Mouse (Mus musculus) fat pad, adult 2 months (tissue): ENCODE data around the gene Gucy2e.

ENCODE experiments used
- DNase-seq: peaks from one replicate; pipeline ENCODE4 v3.0.0-alpha.2; 2011; ENCODE audit warnings: low read depth, low spot score; ENCODE audit errors: extremely low read depth

Gene Gucy2e

GRCm38 (mm10) chr11:69236926-69237260, at the start of gene Gucy2e:
Gene Gucy2e (minus strand): TSS chr11:69237036.
- no peak for DNase-seq

DNA sequence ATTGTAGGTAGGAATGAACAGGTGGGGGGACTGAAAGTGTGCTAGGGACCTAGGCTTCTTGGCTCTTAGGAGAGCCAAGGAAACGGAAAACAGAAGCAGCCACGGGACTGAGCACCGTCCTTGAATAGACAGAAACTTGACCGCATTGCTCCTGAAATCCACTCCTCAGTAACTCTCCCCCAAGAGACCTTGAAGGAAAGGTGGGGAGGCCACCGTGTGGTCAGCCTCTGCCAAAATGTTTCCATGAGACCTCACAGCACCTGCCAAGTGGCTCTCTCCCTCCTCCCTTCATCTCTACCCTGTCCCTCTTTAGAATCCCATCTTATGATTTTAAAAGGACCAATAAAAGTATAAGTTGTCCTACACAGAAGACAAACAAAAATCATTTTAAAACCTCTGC, 40.4 kb upstream of the Gucy2e start:
- no peak for DNase-seq

- no peak for DNase-seq
These were observed 39.2 kb upstream of the Gucy2e start for GRCm38 (mm10) chr11:69276081-69276480.

DNA sequence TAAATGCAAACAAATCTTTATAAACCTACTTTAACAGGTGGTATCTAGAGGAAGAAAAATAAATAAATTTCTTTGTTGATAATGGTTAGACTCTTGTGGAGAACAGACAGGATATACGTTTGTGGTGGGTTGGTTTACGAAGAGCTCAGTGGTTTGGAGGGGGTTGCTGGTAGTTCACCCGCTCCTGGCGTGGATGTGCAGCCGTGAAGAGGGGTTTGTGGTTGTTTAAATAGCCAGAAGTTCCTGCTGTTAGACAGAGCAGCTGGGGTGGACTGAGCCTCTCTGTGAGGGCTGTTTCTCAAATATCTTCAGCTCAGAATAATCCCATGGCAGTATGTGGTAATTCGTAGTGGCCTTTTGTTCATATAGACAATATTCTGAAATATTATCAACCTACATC, 38.8 kb upstream of the Gucy2e start:
- no peak for DNase-seq

GRCm38 (mm10) chr11:69272122-69272740, 35.4 kb upstream of the Gucy2e start:
- peak; percentile 18 for DNase-seq

DNA sequence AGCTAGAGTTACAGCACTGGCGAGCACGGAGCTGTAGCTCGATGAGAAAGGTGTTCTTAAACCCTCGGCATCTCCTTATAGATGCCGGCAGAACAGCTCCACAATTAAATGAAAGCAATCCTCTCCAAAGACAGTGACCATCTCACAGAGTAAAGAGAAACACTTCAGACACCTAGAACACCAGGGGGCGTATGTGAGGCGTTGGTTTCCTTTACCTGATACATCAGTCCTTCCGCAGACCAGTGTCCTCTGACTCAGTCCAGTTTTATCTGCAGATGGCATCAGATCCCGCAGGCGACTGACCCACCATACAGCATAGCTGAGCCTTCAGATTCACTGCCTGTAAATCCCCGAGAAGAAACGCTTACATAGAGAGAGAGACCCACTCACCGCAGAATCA, 32.7 kb upstream of the Gucy2e start:
- DNase-seq = no peak

GRCm38 (mm10) chr11:69268100-69268499, 31.3 kb upstream of the Gucy2e start:
- DNase-seq = no peak

DNA sequence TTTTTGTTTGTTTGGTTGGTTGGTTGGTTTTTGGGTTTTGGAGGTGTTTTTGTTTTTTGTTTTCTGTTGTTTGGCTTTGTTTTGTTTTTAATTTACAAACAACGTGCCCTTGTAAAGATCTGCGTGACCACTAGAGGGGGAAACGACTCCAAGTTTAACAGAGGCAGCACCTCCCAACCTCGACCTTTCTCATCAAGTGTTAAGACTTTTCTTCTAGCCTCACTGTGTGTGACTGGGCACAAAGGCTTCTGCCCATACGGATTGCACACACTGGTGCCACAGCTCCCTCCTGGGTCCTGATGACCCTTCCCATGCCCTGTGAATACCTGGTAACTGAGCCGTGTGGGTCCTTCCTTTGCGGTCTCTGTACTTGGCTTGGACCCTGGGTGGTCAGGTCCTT, 30.5 kb upstream of the Gucy2e start:
- DNase-seq = no peak

- no peak for DNase-seq
These were observed 29.4 kb upstream of the Gucy2e start for GRCm38 (mm10) chr11:69266253-69266652.

- no peak for DNase-seq
These were observed 28.6 kb upstream of the Gucy2e start for GRCm38 (mm10) chr11:69265410-69265809.

DNA sequence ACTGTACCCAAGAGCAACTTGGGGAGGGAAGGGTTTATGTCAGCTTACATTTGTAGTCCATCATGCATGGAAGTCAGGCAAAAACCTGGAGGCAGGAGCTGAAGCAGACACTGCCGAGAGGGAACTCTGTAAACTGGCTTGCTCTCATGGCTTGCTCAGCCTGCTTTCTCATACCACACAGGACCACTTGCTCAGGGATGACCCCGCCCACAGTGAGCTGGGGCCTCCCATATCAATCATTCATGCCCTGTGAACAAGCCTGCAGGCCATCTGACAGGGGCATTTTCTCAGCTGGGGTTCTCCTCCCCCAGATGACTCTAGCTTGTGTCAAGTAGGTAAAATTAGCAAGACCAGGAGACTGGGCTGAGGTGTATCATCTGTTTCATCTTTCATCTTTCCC, 27.4 kb upstream of the Gucy2e start:
- no peak for DNase-seq

GRCm38 (mm10) chr11:69260111-69260510, 23.3 kb upstream of the Gucy2e start:
- DNase-seq = no peak

DNA sequence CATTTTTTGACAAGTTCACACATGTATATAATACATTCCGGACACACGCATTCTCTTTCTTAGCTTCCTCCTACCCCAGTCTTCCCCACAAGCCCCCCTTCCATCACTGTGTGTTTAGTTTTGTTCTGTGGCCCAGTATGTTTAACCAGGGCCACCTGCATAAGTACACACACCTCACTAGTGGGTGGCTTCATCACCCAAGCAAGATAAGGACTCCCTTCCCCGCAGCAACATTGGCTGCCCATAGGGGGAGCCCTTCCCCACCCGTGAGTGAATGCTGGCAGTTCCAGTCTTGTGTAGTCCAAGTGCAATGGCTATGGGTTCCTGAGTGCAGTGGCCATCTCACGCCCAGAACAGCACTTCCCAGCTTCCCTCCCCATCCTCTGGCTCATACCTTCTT, 21.5 kb upstream of the Gucy2e start:
- no peak for DNase-seq

GRCm38 (mm10) chr11:69257807-69258206, 21.0 kb upstream of the Gucy2e start:
- DNase-seq = no peak

DNA sequence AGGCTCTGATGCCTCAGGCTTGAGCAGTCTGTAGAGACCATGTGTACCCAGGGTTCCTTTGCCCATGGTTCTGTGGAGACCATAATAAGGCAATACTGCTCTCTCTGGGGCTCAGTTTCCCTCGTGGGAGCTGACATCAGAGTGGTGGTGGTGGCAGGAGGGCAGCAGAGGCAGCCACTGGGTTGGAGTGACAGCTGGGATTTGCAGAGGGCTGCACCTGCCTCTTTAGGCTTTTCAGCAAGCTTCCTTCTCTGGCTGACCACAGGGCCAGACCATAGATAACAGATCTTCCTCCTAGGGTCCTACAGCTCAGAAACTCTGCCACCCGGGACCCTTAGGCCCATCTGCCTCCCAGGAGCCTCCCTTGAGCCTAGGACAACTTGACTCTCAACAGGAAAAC, 20.2 kb upstream of the Gucy2e start:
- no peak for DNase-seq

DNA sequence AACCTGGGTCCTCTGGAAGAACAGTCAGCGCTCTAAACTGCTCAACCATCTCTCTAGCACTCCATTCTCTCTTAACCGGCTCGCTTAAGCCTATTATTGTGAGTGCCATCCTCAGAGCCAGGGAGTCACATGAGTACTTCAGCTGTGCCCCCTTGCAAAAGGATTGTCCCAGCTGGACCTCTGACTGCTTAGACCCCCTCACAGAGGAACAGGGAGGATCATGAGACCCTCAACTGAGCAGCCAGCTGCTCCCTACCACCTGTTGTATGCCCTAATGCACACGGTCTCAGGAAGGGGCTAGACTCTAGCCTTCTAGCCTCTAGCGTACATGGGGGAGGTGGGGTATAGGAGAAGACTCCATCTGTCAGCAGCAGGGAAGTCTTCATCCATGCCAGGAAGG, 18.0 kb upstream of the Gucy2e start:
- no peak for DNase-seq

- DNase-seq = no peak
These were observed 16.3 kb upstream of the Gucy2e start for GRCm38 (mm10) chr11:69253131-69253530.

DNA sequence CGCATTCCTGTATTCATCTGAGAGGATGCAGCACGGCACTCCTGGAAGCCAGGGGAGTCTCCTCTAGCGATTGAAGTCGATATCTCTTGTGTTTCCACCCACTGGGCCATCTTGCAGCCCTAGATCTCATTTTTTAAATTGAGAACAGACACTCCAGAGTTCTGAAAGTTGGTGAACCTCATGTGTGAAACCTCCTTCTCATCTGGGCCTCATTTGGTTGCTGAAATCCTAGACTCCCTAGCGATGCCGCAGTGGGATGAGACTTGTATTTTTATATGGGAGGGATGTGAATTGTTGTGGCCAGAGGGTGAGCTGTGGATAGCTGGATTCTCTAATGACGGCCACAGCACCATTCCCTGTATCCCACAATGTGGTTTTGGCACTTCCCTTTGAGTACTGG, 15.1 kb upstream of the Gucy2e start:
- DNase-seq = no peak

DNA sequence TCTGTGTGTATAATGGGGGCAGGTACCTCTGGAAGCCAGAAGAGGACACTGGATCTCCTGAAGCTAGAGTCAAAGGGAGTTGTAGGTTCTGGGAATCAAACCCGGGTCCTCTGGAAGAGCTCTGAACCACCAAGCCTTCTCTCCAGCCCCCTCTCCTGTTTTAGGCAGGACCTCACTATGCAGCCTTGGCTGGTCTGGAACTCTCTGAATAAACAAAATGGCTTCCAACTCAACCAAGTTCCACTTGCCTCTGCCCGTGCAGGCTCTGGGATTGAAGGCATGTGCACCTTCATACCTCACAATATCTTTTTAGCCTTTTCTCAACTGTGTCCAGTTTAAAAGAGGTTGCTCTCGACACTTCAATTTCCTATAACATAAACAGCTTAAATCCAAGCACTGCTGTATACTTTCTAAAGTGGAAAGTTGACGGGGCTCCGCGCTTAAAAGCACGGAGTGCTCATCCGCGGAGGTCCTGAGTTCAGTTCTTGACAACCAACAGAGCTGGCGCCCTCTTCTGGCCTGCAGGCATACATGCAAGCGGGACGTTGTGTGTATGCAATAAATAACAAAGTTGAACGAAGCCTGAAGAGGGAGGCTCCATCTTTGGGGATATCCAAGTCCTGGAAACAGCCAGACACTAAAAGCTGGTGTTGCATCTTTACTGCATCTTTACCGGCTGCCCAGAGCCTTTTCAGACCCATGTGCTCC, 14.5 kb upstream of the Gucy2e start:
- DNase-seq = no peak

DNA sequence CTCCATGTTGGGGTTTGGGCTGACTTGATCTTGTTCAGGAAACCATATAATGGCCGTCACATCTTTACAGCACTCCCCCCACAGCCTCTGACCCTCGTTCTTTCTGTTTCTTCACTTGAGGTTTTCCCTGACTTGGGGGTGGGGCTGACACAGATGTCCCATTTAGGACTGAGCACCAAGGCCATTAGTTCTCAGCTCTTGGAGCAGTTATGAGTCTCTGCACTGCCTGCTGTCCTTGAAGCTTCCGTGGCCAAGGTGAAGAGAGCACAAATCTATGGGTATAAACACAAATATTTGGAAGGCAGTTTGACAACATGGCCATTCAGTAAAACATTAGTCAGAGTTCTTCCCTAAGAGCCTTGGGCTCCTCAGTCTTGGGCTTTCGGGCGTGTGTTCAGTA, 13.3 kb upstream of the Gucy2e start:
- DNase-seq = no peak

DNA sequence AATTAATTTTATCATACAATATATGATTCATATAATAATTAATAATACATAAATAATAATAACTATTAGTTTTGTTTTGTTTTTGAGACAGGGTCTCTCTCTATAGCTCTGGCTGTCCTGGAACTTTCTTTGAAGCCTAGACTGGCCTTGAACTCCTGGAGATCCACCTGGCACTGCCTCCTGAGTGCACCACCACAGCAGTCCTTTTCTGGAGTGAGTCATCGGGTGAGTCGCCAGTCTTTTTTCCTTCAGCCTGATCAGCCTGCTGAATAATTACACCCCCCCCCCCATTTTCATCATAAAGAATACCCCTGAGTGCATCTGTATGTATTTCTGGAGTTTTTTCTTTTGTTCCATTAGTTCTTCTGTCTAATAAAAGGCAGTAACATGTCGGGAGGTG, 12.3 kb upstream of the Gucy2e start:
- no peak for DNase-seq

GRCm38 (mm10) chr11:69245643-69246042, 8.8 kb upstream of the Gucy2e start:
- no peak for DNase-seq

DNA sequence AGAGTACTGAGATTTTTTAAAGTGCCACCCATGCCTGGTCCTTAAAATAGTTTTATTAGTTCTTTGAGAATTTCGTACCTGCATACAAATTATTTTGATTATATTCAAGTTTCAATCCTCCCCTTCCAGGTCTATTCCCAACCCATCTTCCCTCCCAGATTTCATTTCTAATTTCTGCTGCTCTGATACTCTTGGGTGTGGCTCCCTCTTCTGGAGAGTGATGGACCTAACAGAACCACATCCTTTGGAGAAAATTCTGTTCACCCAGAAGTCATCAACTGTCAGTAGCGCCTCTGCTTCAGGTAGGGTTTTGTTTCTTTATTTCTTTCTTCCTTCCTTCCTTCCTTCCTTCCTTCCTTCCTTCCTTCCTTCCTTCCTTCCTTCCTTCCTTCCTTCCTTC, 8.1 kb upstream of the Gucy2e start:
- no peak for DNase-seq
